Mouse (Mus musculus) kidney, adult 2 months (tissue): ENCODE data around the gene Nmrk1. TPM values are rescaled to one million over a fixed set of nuclear protein-coding genes. Genes with fewer than 3 reads are reported as not detected.

Experiments
- DNase-seq: peaks from one replicate; pipeline ENCODE4 v3.0.0; 2021
- H3K27ac ChIP-seq: fragments of 200-500 bp; 2 replicates; pipeline ENCODE4 v1.5.1; 2012; ENCODE audit warnings: low read depth, low read length, control low read depth, inconsistent platforms; ENCODE audit not compliant: insufficient read depth
- H3K27me3 ChIP-seq: fragments of 200-500 bp; replicated peaks from 2 replicates; pipeline ENCODE4 v1.6.1; 2012; ENCODE audit warnings: mild to moderate bottlenecking, moderate library complexity, low read length, inconsistent platforms; ENCODE audit not compliant: control insufficient read depth, insufficient read depth
- H3K36me3 ChIP-seq: fragments of 200-500 bp; 2 replicates; pipeline ENCODE4 v1.6.1; 2012; ENCODE audit warnings: mild to moderate bottlenecking, moderate library complexity, low read length, inconsistent platforms; ENCODE audit not compliant: control insufficient read depth, insufficient read depth
- H3K4me1 ChIP-seq: fragments of 200-500 bp; 2 replicates; pipeline ENCODE4 v1.6.1; 2011; ENCODE audit warnings: low read length; ENCODE audit not compliant: control insufficient read depth, insufficient read depth
- H3K4me3 ChIP-seq: fragments of 200-500 bp; 2 replicates; pipeline ENCODE4 v1.5.1; 2011; ENCODE audit warnings: mild to moderate bottlenecking, low read depth, low read length, control low read depth; ENCODE audit not compliant: insufficient read depth
- CTCF ChIP-seq: fragments of 200-500 bp; conservative IDR thresholded peaks from 2 replicates; pipeline ENCODE4 v1.5.1; 2011; ENCODE audit warnings: low read depth, mild to moderate bottlenecking, control low read depth, low read length, moderate library complexity, mixed read lengths; ENCODE audit not compliant: insufficient read depth, insufficient read length
- POLR2A ChIP-seq: fragments of 200-500 bp; IDR thresholded peaks from one replicate; pipeline ENCODE4 v1.6.1; 2011; ENCODE audit warnings: low read depth, low read length, control low read depth
- WGBS: fragments of 180-500 bp; shearing (Covaris S2); methylation state at CpG from one replicate; pipeline ENCODE4 v1.1.7; 2018; 5-methylcytosine and 5-hydroxymethylcytosine counted together
- polyA plus RNA-seq: library from polyadenylated mRNA; depleted of rRNA; stranded (reverse); fragments of >200 nt; gene quantifications from 2 replicates; pipeline ENCODE4 v1.2.3, GENCODE M21; 2012

The Nmrk1 gene
- polyA plus RNA-seq, 1 experiment = 78.6 TPM

DNA sequence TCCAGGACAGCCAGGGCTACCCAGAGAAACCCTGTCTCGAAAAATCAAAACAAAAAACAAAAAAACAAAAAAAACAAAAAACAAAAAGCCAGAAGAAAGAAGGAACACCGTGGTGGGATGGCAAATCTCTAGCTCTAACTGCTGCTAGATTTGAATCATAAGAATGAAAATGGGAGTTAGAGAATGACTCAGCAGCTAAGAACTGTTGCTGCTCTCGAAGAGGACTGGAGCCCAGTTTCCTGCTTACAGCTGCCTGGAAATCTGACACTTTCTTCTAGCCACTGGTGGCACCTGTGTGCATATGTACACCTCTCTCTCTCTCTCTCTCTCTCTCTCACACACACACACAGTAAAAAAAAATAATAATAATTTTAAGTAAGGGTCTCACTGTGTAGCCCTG, 14.6 kb downstream of the Nmrk1 start:
- Histone ChIP-seq H3K4me1 (no peaks in the 10 kb centered on the region), H3K4me3 (no peak overlapping the region), H3K27me3 (no peaks in the 10 kb centered on the region), H3K36me3 (peaks cover 11% of the 10 kb centered on the region), H3K27ac (no peak overlapping the region)
- TF ChIP-seq CTCF (no peak), POLR2A (no peak)
- 66% methylated on average over 3 of the region's 3 CpGs for WGBS
- DNase-seq = no peak

DNA sequence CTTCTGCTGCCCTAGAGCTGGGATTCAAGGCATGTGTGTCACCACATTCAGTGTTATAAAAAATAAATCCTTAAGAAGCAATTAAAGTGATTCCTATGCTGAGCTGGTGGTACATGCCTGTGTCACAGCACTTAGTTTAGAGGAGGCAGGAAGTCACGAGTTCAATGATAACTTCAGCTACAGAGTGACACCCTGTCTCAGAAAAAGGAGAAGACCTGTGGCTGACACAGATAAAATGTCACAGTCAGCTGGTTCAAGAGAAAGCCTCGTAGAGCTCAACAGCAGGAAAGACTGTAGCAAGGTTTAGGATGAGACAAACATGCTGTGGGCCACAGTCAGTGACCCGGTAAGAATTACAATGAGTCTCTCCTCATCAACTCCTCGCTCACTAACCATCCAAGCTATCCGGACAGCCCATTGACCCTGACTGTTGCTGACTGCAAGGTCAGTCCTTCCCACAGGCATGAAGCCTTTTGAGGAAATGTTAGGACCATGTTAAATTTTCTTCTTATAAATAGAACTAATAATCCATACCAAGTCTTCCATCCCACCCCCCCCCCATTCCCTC, 15.2 kb downstream of the Nmrk1 start:
- 42% methylated on average over 5 of the region's 5 CpGs for WGBS
- no peak overlapping the region for H3K27ac ChIP-seq
- peaks cover 11% of the 10 kb centered on the region for H3K36me3 ChIP-seq
- TF ChIP-seq CTCF (no peak), POLR2A (no peak)
- no peak for DNase-seq
- H3K27me3 ChIP-seq = no peaks in the 10 kb centered on the region
- H3K4me3 ChIP-seq = no peak overlapping the region
- H3K4me1 ChIP-seq = no peaks in the 10 kb centered on the region

GRCm38 (mm10) chr19:18647775-18648557, 16.2 kb downstream of the Nmrk1 start:
- no peaks in the 10 kb centered on the region for H3K4me1 ChIP-seq
- WGBS = 66% methylated on average over 9 of the region's 9 CpGs
- no peak for TF ChIP-seq POLR2A
- no peak for TF ChIP-seq CTCF
- DNase-seq = no peak
- peaks cover 11% of the 10 kb centered on the region for H3K36me3 ChIP-seq
- no peak overlapping the region for H3K4me3 ChIP-seq
- H3K27ac ChIP-seq = no peak overlapping the region
- no peaks in the 10 kb centered on the region for H3K27me3 ChIP-seq

DNA sequence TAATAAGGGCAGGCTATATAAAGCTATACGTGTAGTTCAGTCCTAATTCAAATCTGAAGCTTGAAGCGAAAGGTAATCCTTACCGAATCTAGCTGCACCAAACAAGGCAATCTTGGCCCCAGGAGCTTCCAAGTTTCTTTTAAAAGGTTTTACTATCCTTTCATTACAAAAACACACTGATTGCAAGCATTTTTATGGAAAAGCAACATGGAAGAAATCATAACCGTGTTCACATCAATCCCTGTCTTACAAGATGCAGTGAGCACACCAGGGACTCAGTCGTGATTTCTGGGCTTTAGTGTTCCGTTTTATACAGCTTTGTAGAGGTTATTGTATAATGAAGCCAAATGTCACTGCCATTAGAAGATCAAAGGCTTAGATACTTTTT, 16.8 kb downstream of the Nmrk1 start:
- no peak for DNase-seq
- Histone ChIP-seq H3K4me1 (no peaks in the 10 kb centered on the region), H3K27me3 (no peaks in the 10 kb centered on the region), H3K27ac (no peak overlapping the region), H3K4me3 (no peak overlapping the region), H3K36me3 (peaks cover 9% of the 10 kb centered on the region)
- WGBS = 84% methylated on average over 6 of the region's 6 CpGs
- no peak for TF ChIP-seq POLR2A
- no peak for TF ChIP-seq CTCF

GRCm38 (mm10) chr19:18649955-18650354, 18.2 kb downstream of the Nmrk1 start:
- no peak overlapping the region for H3K27ac ChIP-seq
- no peaks in the 10 kb centered on the region for H3K27me3 ChIP-seq
- no peak overlapping the region for H3K4me3 ChIP-seq
- WGBS = 94% methylated on average over 4 of the region's 4 CpGs
- peaks cover 6% of the 10 kb centered on the region for H3K36me3 ChIP-seq
- no peaks in the 10 kb centered on the region for H3K4me1 ChIP-seq
- DNase-seq = no peak
- no peak for TF ChIP-seq POLR2A
- TF ChIP-seq CTCF = no peak

DNA sequence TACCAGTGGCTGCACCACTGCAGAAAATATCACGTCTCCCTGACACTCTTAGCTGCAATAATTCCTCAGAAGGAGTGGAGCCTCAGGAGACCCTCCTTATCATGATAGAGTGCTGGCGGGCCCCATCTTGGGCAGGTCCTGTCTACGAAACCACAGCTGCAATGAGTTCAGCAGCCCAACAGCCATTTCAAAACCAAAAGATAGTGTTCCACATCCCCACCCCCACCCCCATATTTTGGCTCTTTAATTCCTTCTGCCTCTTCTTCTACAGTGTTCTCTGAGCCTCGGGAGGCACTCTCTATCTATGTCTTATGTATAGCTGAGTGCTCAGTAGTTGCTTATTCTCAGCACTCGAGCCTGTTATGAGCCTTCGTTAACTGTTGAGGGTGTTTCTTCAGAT, 18.7 kb downstream of the Nmrk1 start:
- H3K27me3 ChIP-seq = no peaks in the 10 kb centered on the region
- WGBS = 92% methylated on average over 6 of the region's 6 CpGs
- TF ChIP-seq CTCF (no peak), POLR2A (no peak)
- peaks cover 4% of the 10 kb centered on the region for H3K36me3 ChIP-seq
- H3K4me1 ChIP-seq = no peaks in the 10 kb centered on the region
- no peak overlapping the region for H3K4me3 ChIP-seq
- H3K27ac ChIP-seq = no peak overlapping the region
- DNase-seq = no peak

DNA sequence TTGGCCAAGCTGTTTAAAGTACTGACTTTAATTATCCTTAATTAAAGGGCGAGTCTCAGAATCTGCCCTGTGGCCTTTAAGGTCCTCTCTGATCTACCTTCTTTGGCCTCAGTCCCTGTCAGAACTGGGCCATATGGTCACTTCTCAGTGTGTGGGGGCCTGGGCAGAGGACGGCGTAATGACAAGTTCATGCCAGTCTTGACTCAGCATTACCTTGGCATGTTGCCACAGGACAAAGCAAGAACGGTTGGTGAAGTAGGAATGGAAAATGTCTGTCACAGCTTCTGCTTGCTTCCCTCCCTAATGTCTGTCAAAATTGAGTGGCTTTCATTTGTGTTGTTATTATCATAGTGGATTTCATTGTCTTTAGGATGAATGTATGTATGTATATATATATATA, 20.8 kb downstream of the Nmrk1 start:
- peaks cover 4% of the 10 kb centered on the region for H3K36me3 ChIP-seq
- peak; percentile 38 for DNase-seq
- H3K4me1 ChIP-seq = no peaks in the 10 kb centered on the region
- no peaks in the 10 kb centered on the region for H3K27me3 ChIP-seq
- H3K4me3 ChIP-seq = no peak overlapping the region
- TF ChIP-seq CTCF (no peak), POLR2A (no peak)
- no peak overlapping the region for H3K27ac ChIP-seq
- WGBS = 54% methylated on average over 4 of the region's 4 CpGs
